Mouse (Mus musculus) myocyte (in vitro differentiated cells): Measurements from ENCODE around the gene Gm3854.

Experiments used
- CEBPB ChIP-seq: IDR thresholded peaks from 2 replicates; pipeline ENCODE4 v1.6.1; 2011; ENCODE audit warnings: mild to moderate bottlenecking, moderate library complexity; ENCODE audit not compliant: poor library complexity, insufficient read depth, severe bottlenecking
- E2F4 ChIP-seq: IDR thresholded peaks from one replicate; pipeline ENCODE4 v1.6.1; 2011; ENCODE audit warnings: mild to moderate bottlenecking, control low read depth, moderate library complexity; ENCODE audit not compliant: insufficient read depth
- MAX ChIP-seq: IDR thresholded peaks from one replicate; pipeline ENCODE4 v1.6.1; 2011; ENCODE audit warnings: low read depth, mild to moderate bottlenecking, control low read depth
- MYOG ChIP-seq, 3 experiments: IDR thresholded peaks; one replicate each; pipeline ENCODE4 v1.6.1; 2011; ENCODE audit warnings: control low read depth in 2 of 3, low read depth in 2 of 3, mild to moderate bottlenecking in 2 of 3; ENCODE audit not compliant: insufficient read length in 2 of 3, control insufficient read depth in 1 of 3, insufficient read depth in 1 of 3
- POLR2A ChIP-seq: IDR thresholded peaks from one replicate; pipeline ENCODE4 v1.6.1; 2011; ENCODE audit warnings: low read depth, mild to moderate bottlenecking, control low read depth, moderate library complexity; ENCODE audit not compliant: insufficient read length
- POLR2AphosphoS2 ChIP-seq: IDR thresholded peaks from one replicate; pipeline ENCODE4 v1.6.1; 2011; ENCODE audit warnings: low read depth, control low read depth; ENCODE audit not compliant: insufficient read length
- TCF12 ChIP-seq: IDR thresholded peaks from one replicate; pipeline ENCODE4 v1.6.1; 2011; ENCODE audit warnings: mild to moderate bottlenecking, control low read depth; ENCODE audit not compliant: poor library complexity, insufficient read depth, severe bottlenecking
- TCF3 ChIP-seq: IDR thresholded peaks from one replicate; pipeline ENCODE4 v1.6.1; 2011; ENCODE audit warnings: low read depth, control low read depth; ENCODE audit not compliant: insufficient read length
- USF1 ChIP-seq: IDR thresholded peaks from one replicate; pipeline ENCODE4 v1.6.1; 2011; ENCODE audit warnings: low read depth, mild to moderate bottlenecking, control low read depth, moderate library complexity

- TF ChIP-seq POLR2A (peak; percentile 77), TCF12 (no peak), MAX (no peak), POLR2AphosphoS2 (peak; percentile 56), MYOG (IDR thresholded peaks at IDR 0.05; ENCODE audit: control insufficient read depth in 1 of 3, insufficient read depth in 1 of 3, insufficient read length in 2 of 3, low read depth in 2 of 3) (no peak), USF1 (no peak), E2F4 (no peak), CEBPB (no peak), TCF3 (no peak)
These were observed 19.5 kb downstream of the Gm3854 start, which contains the start of gene Zfp78 for GRCm38 (mm10) chr7:6363047-6363488.
